Mouse (Mus musculus) bone marrow macrophage, adult 2 months (primary cell): ENCODE measurements around the gene Ehbp1.

Experiments
- CTCF ChIP-seq: IDR thresholded peaks from 2 replicates; pipeline ENCODE4 v1.5.1; 2012; ENCODE audit warnings: low read depth, mild to moderate bottlenecking, low read length, moderate library complexity
- POLR2A ChIP-seq: IDR thresholded peaks from 2 replicates; pipeline ENCODE4 v1.6.1; 2012; ENCODE audit warnings: mild to moderate bottlenecking, low read depth, low read length, borderline replicate concordance

DNA sequence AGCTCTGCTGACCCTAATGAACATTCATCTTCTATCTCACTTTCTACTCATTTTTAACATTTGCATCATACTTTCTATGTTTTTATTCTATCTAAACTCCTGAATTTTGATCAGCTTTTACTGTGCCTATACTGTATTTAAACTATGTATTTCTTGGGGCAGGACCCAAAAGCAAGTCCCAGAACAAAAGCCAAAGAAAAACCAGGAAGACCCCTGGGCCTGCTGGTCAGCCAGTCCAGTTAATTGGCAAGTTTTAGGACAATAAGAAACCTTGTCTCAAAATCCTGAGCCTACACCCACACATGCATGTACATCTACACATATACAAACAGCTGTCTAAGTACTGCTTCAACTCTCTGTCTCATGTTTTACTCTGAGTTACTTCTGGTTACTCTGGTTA, 161.9 kb downstream of the Ehbp1 start:
- TF ChIP-seq CTCF: no peak
- TF ChIP-seq POLR2A: no peak
